Mouse (Mus musculus) forebrain, embryonic 14.5 days (tissue): Measurements from ENCODE around the gene Fcrla. TPM values are rescaled to one million over a fixed set of nuclear protein-coding genes. Genes with fewer than 3 reads are reported as not detected.

Experiments
- ATAC-seq: fragments of 200-750 bp; cut with Nextera tagmentation; 2 replicates; pipeline ENCODE4 v1.8.0; 2017; ENCODE audit warnings: mild to moderate bottlenecking, moderate library complexity
- DNase-seq: peaks from one replicate; pipeline ENCODE4 v3.0.0-alpha.2; 2015; ENCODE audit warnings: low spot score
- H3K27ac ChIP-seq: fragments of 300-500 bp; sonication (generic); 2 replicates; pipeline ENCODE4 v1.5.1; 2014; ENCODE audit warnings: low read depth, mild to moderate bottlenecking, control low read depth, low read length, moderate library complexity
- H3K27me3 ChIP-seq: fragments of 300-500 bp; sonication (generic); replicated peaks from 2 replicates; pipeline ENCODE4 v1.6.1; 2014; ENCODE audit warnings: low read length, control low read depth, mixed read lengths; ENCODE audit not compliant: control insufficient read depth, insufficient read depth
- H3K36me3 ChIP-seq: fragments of 300-500 bp; sonication (generic); 2 replicates; pipeline ENCODE4 v1.6.1; 2014; ENCODE audit warnings: low read length, control low read depth; ENCODE audit not compliant: control insufficient read depth, insufficient read depth
- H3K4me1 ChIP-seq: fragments of 300-500 bp; sonication (generic); 2 replicates; pipeline ENCODE4 v1.6.1; 2014; ENCODE audit warnings: antibody characterized with exemption, low read length, control low read depth; ENCODE audit not compliant: control insufficient read depth, insufficient read depth
- H3K4me2 ChIP-seq: fragments of 300-500 bp; sonication (generic); 2 replicates; pipeline ENCODE4 v1.6.1; 2014; ENCODE audit warnings: mild to moderate bottlenecking, control low read depth, low read length
- H3K4me3 ChIP-seq: fragments of 300-500 bp; sonication (generic); 2 replicates; pipeline ENCODE4 v1.5.1; 2014; ENCODE audit warnings: low read depth, low read length, control low read depth
- H3K9ac ChIP-seq: fragments of 300-500 bp; sonication (generic); 2 replicates; pipeline ENCODE4 v1.6.1; 2014; ENCODE audit warnings: mild to moderate bottlenecking, low read length, control low read depth, moderate library complexity
- H3K9me3 ChIP-seq: fragments of 300-500 bp; sonication (generic); replicated peaks from 2 replicates; pipeline ENCODE4 v1.6.1; 2016; ENCODE audit warnings: low read length, control low read depth, mixed read lengths; ENCODE audit not compliant: control insufficient read depth
- WGBS: fragments of 180-500 bp; shearing (Covaris S2); extraction: QIAGEN DNeasy Blood & Tissue Kit; methylation state at CpG from one replicate; pipeline ENCODE4 v1.1.7; 2014; 5-methylcytosine and 5-hydroxymethylcytosine counted together
- polyA plus RNA-seq: library from polyadenylated mRNA; unstranded; fragments of >200 nt; fragmentation: Nextera tagmentation; extraction: Ambion mirVana; gene quantifications from 2 replicates; pipeline ENCODE4 v1.2.1, GENCODE M21; 2014

Fcrla gene
- polyA plus RNA-seq, 1 experiment from 2014 or later = not detected

GRCm38 (mm10) chr1:170886044-170886458 lies 41.3 kb downstream of the Fcrla start:
- no peaks in the 10 kb centered on the region for H3K27me3 ChIP-seq
- H3K9ac ChIP-seq = no peak overlapping the region
- no peak for ATAC-seq
- no peak for DNase-seq
- no peak overlapping the region for H3K27ac ChIP-seq
- H3K4me2 ChIP-seq = no peak overlapping the region
- no peaks in the 10 kb centered on the region for H3K36me3 ChIP-seq
- WGBS = 61% methylated on average over 6 of the region's 6 CpGs
- H3K9me3 ChIP-seq = no peaks in the 10 kb centered on the region
- peaks cover 7% of the 10 kb centered on the region; the same call in 1 of the 2 replicates for H3K4me1 ChIP-seq
- H3K4me3 ChIP-seq = no peak overlapping the region

DNA sequence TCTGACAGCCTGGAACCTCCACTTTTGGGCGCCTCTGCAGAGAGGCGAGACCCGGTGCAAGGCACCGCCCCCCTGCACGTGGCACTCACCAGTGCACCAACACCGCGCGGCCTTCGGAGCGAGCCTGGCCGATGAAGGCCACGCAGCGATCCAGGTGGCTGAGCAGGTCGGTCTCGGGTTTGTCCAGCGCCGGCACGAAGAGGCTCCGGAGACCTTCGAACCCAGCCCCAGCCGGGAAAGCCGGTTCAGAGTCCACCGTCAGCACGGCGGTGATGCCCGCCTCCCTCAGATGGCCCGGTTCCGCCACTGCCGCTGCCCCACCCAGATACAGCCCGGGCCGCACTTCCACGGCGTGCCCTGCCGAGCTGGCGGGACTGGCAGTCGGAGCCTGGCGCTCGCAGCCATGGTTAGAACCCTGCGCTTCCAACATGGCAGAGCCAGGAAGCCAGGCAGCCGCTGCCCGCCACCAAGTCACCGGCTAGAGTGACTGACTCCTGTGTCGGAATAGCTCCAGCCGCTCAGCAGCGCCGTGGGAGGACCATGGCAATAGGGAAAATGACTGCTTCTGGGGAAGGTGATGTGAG lies 42.3 kb downstream of the Fcrla start, which contains the start of the genes Gm26620 and Dusp12:
Gm26620 (plus strand) TSS at position 88 of the 584 bp plus-strand sequence.
Dusp12 (minus strand) TSS at position 563 of the 584 bp plus-strand sequence.
- Histone ChIP-seq H3K36me3 (peaks cover 8% of the 10 kb centered on the region), H3K27ac (peak within 1 kb of the TSS; percentile 78), H3K4me1 (peaks cover 7% of the 10 kb centered on the region; the same call in 1 of the 2 replicates), H3K27me3 (no peaks in the 10 kb centered on the region), H3K4me3 (peak within 1 kb of the TSS; percentile 93), H3K4me2 (peak within 1 kb of the TSS; percentile 78), H3K9me3 (no peaks in the 10 kb centered on the region), H3K9ac (peak within 1 kb of the TSS; percentile 93)
- peak; percentile 96 for DNase-seq
- ATAC-seq = peak; percentile 96
- under 1% methylated on average over 46 of the region's 46 CpGs for WGBS

- peak overlapping the region; percentile 93 for H3K9ac ChIP-seq
- H3K36me3 ChIP-seq = peaks cover 13% of the 10 kb centered on the region
- peak; percentile 27 for ATAC-seq
- H3K4me1 ChIP-seq = peaks cover 7% of the 10 kb centered on the region; the same call in 1 of the 2 replicates
- peak overlapping the region; percentile 78 for H3K4me2 ChIP-seq
- no peaks in the 10 kb centered on the region for H3K27me3 ChIP-seq
- H3K9me3 ChIP-seq = no peaks in the 10 kb centered on the region
- no peak overlapping the region for H3K27ac ChIP-seq
- 30% methylated on average over 8 of the region's 8 CpGs for WGBS
- H3K4me3 ChIP-seq = peak overlapping the region; percentile 93
- DNase-seq = no peak
These were observed 43.0 kb downstream of the Fcrla start for GRCm38 (mm10) chr1:170884390-170884789.

GRCm38 (mm10) chr1:170882915-170883485 lies 44.4 kb downstream of the Fcrla start:
- 92% methylated on average over 5 of the region's 5 CpGs for WGBS
- no peak overlapping the region for H3K4me3 ChIP-seq
- H3K36me3 ChIP-seq = peaks cover 19% of the 10 kb centered on the region
- no peak for DNase-seq
- no peaks in the 10 kb centered on the region for H3K9me3 ChIP-seq
- no peak overlapping the region for H3K27ac ChIP-seq
- H3K4me2 ChIP-seq = no peak overlapping the region
- H3K27me3 ChIP-seq = no peaks in the 10 kb centered on the region
- H3K4me1 ChIP-seq = peaks cover 7% of the 10 kb centered on the region; the same call in 1 of the 2 replicates
- H3K9ac ChIP-seq = no peak overlapping the region
- ATAC-seq = no peak

DNA sequence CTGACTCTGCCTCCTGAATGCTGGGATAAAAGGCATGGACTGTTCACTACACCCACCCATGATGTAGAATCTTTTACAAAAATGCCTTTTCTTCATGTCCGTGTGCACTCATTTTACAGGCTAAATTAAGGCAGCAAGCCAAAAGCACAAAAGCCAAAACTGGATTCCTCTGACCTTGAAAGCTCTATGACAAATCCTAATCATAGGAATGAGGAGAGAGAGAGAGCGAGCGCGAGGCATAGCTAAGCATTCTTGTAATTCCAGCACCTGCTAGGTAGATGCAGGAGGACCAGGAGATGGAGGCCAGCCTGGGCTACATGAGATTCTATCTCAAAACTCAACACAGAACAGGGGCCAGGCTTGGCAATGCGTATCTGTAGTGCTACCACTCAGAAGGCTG lies 50.5 kb downstream of the Fcrla start:
- Histone ChIP-seq H3K36me3 (peaks cover 46% of the 10 kb centered on the region), H3K27ac (no peak overlapping the region), H3K9me3 (no peaks in the 10 kb centered on the region), H3K4me2 (no peak overlapping the region), H3K27me3 (no peaks in the 10 kb centered on the region), H3K4me3 (no peak overlapping the region), H3K9ac (no peak overlapping the region), H3K4me1 (no peaks in the 10 kb centered on the region)
- WGBS = 95% methylated on average over 5 of the region's 5 CpGs
- DNase-seq (no peak), ATAC-seq (no peak)

DNA sequence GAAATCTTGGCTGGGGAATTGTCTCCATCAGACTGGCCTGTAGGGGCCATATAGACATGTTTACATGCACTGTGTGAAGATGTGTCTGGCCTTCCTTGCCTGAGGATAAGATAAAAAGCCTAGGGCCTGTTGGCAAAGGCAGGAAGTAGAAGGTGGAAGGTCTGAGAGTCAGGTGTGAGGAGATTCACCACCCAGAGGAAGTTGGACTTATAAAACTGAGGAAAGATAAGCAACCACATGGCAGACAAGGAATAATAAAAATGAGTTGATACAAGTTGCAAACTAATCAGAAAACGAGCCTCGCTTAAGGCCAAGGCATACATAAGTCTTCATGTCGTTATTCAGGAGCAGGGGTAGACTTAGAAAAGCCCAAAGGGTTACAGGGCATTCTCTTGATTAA lies 51.7 kb downstream of the Fcrla start:
- Histone ChIP-seq H3K9me3 (no peaks in the 10 kb centered on the region), H3K9ac (no peak overlapping the region), H3K4me3 (no peak overlapping the region), H3K4me2 (no peak overlapping the region), H3K27ac (no peak overlapping the region), H3K36me3 (peaks cover 49% of the 10 kb centered on the region), H3K27me3 (no peaks in the 10 kb centered on the region), H3K4me1 (no peaks in the 10 kb centered on the region)
- ATAC-seq (no peak), DNase-seq (no peak)
- WGBS = 79% methylated on average over 3 of the region's 3 CpGs

DNA sequence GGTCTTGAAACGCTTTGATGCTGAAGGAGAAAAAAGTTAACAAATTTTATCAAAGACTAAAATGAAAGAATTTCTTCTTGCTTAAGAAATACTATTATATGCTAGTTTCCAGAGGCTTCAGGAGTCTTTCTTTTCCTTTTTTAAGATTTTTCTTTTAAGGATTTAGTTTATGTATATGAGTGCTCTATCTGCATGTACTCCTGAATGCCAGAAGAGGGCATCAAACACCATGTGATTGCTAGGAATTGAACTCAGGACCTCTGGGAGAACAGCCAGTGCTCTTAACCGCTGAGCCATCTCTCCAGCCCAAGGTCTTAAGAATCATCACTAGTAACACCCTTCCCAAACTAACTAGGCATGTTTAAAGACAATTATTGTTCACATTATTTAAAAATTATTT lies 55.4 kb downstream of the Fcrla start:
- Histone ChIP-seq H3K9me3 (no peaks in the 10 kb centered on the region), H3K27ac (no peak overlapping the region), H3K4me1 (peaks cover under 1% of the 10 kb centered on the region; the same call in 1 of the 2 replicates), H3K36me3 (peaks cover 31% of the 10 kb centered on the region), H3K9ac (no peak overlapping the region), H3K4me2 (no peak overlapping the region), H3K4me3 (no peak overlapping the region), H3K27me3 (no peaks in the 10 kb centered on the region)
- WGBS = 97% methylated on average over 2 of the region's 2 CpGs
- no peak for ATAC-seq
- no peak for DNase-seq

GRCm38 (mm10) chr1:170871402-170871801 lies 56.0 kb downstream of the Fcrla start:
- H3K4me1 ChIP-seq = peaks cover 3% of the 10 kb centered on the region
- DNase-seq (no peak), ATAC-seq (no peak)
- peaks cover 31% of the 10 kb centered on the region for H3K36me3 ChIP-seq
- no peak overlapping the region for H3K4me3 ChIP-seq
- no peak overlapping the region for H3K9ac ChIP-seq
- H3K27me3 ChIP-seq = no peaks in the 10 kb centered on the region
- 93% methylated on average over 6 of the region's 6 CpGs for WGBS
- no peak overlapping the region for H3K4me2 ChIP-seq
- H3K9me3 ChIP-seq = no peaks in the 10 kb centered on the region
- H3K27ac ChIP-seq = no peak overlapping the region

DNA sequence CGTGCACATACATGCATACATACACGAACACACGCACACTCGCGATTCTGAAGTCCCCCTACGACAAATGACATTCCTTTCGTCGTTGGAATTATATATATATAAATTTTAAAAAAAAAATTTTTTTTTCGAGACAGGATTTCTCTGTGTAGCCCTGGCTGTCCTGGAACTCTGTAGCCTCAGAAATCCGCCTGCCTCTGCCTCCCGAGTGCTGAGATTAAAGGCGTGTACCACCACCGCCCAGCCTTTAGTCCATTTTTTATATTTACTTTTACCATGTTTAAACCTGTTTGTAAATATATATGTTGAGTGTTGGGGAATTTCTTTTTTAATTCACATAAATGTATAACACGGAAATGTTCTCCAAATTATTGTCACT lies 58.5 kb downstream of the Fcrla start:
- peaks cover 3% of the 10 kb centered on the region for H3K4me1 ChIP-seq
- peak overlapping the region; percentile 86 for H3K4me3 ChIP-seq
- H3K4me2 ChIP-seq = peak overlapping the region; percentile 72
- 0 out of 2 replicates have a peak overlapping the region, but pooled peaks have one; percentile 33 for H3K27ac ChIP-seq
- no peaks in the 10 kb centered on the region for H3K27me3 ChIP-seq
- DNase-seq (no peak), ATAC-seq (peak; percentile 32)
- H3K9ac ChIP-seq = peak overlapping the region; percentile 60
- H3K36me3 ChIP-seq = peaks cover 15% of the 10 kb centered on the region; the same call in 1 of the 2 replicates
- 19% methylated on average over 14 of the region's 14 CpGs for WGBS
- no peaks in the 10 kb centered on the region for H3K9me3 ChIP-seq
